Mouse (Mus musculus): ENCODE data around the gene Lbr. TPM values are rescaled to one million over a fixed set of nuclear protein-coding genes. Genes with fewer than 3 reads are reported as not detected.

The Lbr gene
- polyA plus RNA-seq, 1 experiment from 2014 or later: 247 TPM

DNA sequence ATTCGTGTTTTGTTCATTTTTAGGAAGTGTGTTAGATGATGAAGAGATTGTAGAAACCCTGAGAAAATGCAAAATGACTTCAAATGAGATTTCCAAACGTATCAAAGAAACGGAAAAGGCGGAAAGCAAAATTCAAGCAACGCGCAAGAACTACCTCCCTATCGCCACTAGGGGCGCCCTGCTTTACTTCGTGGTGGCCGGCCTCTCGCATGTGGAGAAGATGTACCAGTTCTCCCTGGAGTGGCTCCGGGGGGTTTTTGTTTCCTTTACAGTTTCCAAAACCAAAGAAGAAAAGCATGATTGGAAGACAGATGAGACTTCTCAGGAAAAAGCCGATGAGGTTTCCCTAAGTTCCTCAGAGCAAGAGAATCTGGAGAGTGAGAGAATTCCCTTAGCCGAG, 73.5 kb downstream of the Lbr start:
- no peaks in the 10 kb centered on the region for H3K4me1 ChIP-seq (replicated peaks)
- no peaks in the 10 kb centered on the region for H3K27me3 ChIP-seq
- no peak overlapping the region for H3K9ac ChIP-seq
- no peak for DNase-seq
- H3K4me2 ChIP-seq: no peak overlapping the region
- WGBS (ENCODE audit: insufficient replicate concordance): 56% methylated on average over 14 of the region's 14 CpGs
- ATAC-seq (ENCODE audit: low read depth): no peak
- H3K4me3 ChIP-seq (replicated peaks): no peak overlapping the region
- H3K9me3 ChIP-seq (replicated peaks): no peaks in the 10 kb centered on the region
- no peak overlapping the region for H3K27ac ChIP-seq
- H3K36me3 ChIP-seq: no peaks in the 10 kb centered on the region

Other genes with a start within 250 kb of the Lbr start
- gene Enah, start 176.9 kb upstream of the Lbr start, polyA plus RNA-seq (2015; fragmentation: Nextera tagmentation; extraction: Ambion mirVana): 1.1 TPM in 2 replicates

Data from liver, embryonic 13.5 days (tissue).